Mouse (Mus musculus): ENCODE data around the gene Plppr3. TPM values are rescaled to one million over a fixed set of nuclear protein-coding genes. Genes with fewer than 3 reads are reported as not detected.

The Plppr3 gene
- polyA plus RNA-seq (2015; fragmentation: Nextera tagmentation; extraction: Ambion mirVana): 9.1 and 9.8 TPM in 2 replicates

DNA sequence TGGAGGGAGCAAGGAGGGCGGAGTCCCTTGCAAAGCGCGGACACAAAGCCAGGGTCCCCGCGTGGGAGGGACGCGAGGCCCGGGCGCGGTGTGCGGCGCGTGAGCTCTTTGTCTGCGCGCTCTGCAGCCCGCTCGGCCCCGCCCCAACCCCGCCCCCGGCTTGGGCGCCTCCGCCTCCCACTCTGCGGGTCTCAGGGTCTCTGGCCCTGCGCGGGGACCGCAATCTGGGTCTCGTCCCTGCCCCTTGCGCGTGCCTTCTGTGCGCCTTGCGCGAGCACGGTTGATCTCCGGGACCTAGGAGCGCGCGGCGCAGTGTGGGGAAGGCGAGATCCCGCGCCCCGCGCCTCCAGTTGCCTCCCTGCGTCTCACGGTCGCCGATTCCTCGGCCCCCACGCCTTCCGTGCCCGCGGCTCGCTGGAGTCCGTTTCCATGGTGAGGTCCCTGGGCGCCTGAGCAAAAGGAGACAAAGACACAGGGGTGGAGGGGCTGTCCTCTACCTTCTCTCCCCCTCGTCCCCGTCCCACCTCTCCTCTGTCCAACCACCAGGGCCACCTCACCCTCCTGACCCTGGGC lies at the start of gene Plppr3, which contains the start of gene Prtn3:
Plppr3 (minus strand) TSS at position 345 of the 573 bp plus-strand sequence.
Prtn3 (plus strand) TSS at position 187 of the 573 bp plus-strand sequence.
- Histone ChIP-seq H3K27me3 (ENCODE audit: control insufficient read depth, insufficient read depth, low read length) (no peaks in the 10 kb centered on the region), H3K27ac (ENCODE audit: low read length) (no peak within 1 kb of the TSS), H3K4me3 (ENCODE audit: low read length) (peak within 1 kb of the TSS; percentile 65), H3K9ac (ENCODE audit: low read length) (peak within 1 kb of the TSS; percentile 72), H3K9me3 (replicated peaks; ENCODE audit: control insufficient read depth, low read length) (no peaks in the 10 kb centered on the region), H3K4me1 (ENCODE audit: control insufficient read depth, insufficient read depth, low read length) (peaks cover 3% of the 10 kb centered on the region; the same call in 1 of the 2 replicates), H3K36me3 (ENCODE audit: control insufficient read depth, insufficient read depth) (no peaks in the 10 kb centered on the region), H3K4me2 (ENCODE audit: low read depth, low read length) (peak within 1 kb of the TSS; percentile 99)
- under 1% methylated on average over 55 of the region's 57 CpGs for WGBS
- peak; percentile 64 for ATAC-seq (replicated peaks; ENCODE audit: extremely low read depth, insufficient read depth, low FRiP score)

DNA sequence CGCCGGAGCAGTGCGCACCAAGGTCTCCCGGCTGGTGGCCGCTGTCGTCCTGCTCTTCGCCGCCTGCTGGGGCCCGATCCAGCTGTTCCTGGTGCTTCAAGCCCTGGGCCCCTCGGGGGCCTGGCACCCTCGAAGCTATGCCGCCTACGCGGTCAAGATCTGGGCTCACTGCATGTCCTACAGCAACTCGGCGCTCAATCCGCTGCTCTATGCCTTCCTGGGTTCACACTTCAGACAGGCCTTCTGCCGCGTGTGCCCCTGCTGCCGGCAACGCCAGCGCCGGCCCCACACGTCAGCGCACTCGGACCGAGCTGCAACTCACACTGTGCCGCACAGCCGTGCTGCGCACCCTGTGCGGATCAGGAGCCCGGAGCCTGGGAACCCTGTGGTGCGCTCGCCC lies 47.1 kb upstream of the Plppr3 start:
- WGBS: 2% methylated on average over 34 of the region's 34 CpGs
- Histone ChIP-seq H3K27ac (ENCODE audit: low read length) (no peak overlapping the region), H3K36me3 (ENCODE audit: control insufficient read depth, insufficient read depth) (no peaks in the 10 kb centered on the region), H3K4me2 (ENCODE audit: low read depth, low read length) (peak overlapping the region; percentile 65), H3K4me1 (ENCODE audit: control insufficient read depth, insufficient read depth, low read length) (peaks cover 35% of the 10 kb centered on the region), H3K4me3 (ENCODE audit: low read length) (peak overlapping the region; percentile 42), H3K9ac (ENCODE audit: low read length) (peak overlapping the region; percentile 67), H3K9me3 (replicated peaks; ENCODE audit: control insufficient read depth, low read length) (no peaks in the 10 kb centered on the region), H3K27me3 (ENCODE audit: control insufficient read depth, insufficient read depth, low read length) (peaks cover 57% of the 10 kb centered on the region)
- no peak for ATAC-seq (replicated peaks; ENCODE audit: extremely low read depth, insufficient read depth, low FRiP score)

DNA sequence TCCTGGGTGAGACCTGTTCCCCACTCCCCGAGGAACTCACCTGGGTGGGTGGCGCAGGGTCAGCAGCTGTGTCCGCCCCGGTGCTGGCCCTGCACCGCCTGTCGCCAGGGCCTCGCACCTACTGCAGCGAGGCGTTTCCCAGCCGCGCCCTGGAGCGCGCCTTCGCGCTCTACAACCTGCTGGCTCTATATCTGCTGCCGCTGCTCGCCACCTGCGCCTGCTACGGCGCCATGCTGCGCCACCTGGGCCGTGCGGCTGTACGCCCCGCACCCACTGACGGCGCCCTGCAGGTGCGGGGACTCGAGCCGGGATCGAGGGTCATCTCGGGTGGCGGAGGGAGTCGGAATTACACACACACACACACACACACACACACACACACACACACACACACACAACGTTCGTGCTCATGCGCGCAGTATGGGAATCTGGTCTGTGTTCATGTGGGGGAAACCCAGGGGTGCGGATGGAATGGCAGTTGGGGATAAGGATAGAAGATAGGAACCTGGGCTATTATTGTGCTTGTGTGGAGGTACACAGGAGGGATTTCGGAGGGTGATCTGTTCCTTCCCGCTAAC lies 46.6 kb upstream of the Plppr3 start, which contains the start of gene R3hdm4:
R3hdm4 (minus strand) TSS at position 251 of the 578 bp plus-strand sequence.
- peak within 1 kb of the TSS; percentile 67 for H3K9ac ChIP-seq (ENCODE audit: low read length)
- ATAC-seq (replicated peaks; ENCODE audit: extremely low read depth, insufficient read depth, low FRiP score): no peak
- peaks cover 57% of the 10 kb centered on the region for H3K27me3 ChIP-seq (ENCODE audit: control insufficient read depth, insufficient read depth, low read length)
- peak within 1 kb of the TSS; percentile 42 for H3K4me3 ChIP-seq (ENCODE audit: low read length)
- whole genome bisulfite sequencing: 6% methylated on average over 41 of the region's 41 CpGs
- H3K4me1 ChIP-seq (ENCODE audit: control insufficient read depth, insufficient read depth, low read length): peaks cover 32% of the 10 kb centered on the region
- no peaks in the 10 kb centered on the region for H3K36me3 ChIP-seq (ENCODE audit: control insufficient read depth, insufficient read depth)
- H3K4me2 ChIP-seq (ENCODE audit: low read depth, low read length): peak within 1 kb of the TSS; percentile 65
- no peak within 1 kb of the TSS for H3K27ac ChIP-seq (ENCODE audit: low read length)
- no peaks in the 10 kb centered on the region for H3K9me3 ChIP-seq (replicated peaks; ENCODE audit: control insufficient read depth, low read length)

DNA sequence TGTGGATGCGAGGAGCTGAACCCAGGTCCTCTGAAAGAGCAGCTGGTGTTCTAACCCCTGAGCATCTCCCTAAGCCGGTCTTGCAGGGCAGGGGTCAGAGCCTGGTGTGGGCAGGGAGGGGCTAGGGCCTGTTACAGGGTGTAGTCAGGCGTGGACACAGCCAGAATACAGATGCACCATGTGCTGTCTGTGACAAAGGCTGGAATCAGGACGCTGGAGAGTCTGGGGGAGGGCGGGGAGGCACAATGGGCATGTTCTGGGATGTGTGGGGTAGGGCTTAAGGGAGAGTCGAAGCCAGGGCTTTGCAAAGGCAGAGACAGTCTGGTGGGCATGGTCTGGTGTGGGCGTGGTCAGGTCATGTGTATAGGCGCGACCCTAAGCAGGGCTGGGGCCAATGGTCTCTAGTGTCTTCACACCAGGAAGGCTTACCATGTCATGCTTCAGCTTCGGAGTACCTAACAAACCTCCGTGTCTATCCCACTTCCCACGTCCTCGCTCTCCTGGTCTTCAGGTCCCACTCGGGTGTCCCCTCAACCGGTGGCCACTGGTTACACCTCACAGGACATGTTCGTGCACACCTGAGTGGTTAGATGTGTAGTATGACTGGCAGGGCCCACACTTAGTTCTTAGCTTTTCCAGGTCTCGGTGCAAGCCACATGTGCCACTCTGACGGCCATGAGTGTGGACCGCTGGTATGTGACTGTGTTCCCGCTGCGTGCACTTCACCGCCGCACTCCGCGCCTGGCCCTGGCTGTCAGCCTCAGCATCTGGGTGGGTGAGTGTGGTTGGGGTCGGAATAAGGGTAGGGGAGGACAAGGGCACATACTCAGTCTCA lies 45.8 kb upstream of the Plppr3 start:
- 28% methylated on average over 26 of the region's 26 CpGs for WGBS
- Histone ChIP-seq H3K27me3 (ENCODE audit: control insufficient read depth, insufficient read depth, low read length) (peaks cover 57% of the 10 kb centered on the region), H3K4me3 (ENCODE audit: low read length) (no peak overlapping the region), H3K36me3 (ENCODE audit: control insufficient read depth, insufficient read depth) (no peaks in the 10 kb centered on the region), H3K4me2 (ENCODE audit: low read depth, low read length) (no peak overlapping the region), H3K27ac (ENCODE audit: low read length) (no peak overlapping the region), H3K4me1 (ENCODE audit: control insufficient read depth, insufficient read depth, low read length) (peaks cover 34% of the 10 kb centered on the region), H3K9me3 (replicated peaks; ENCODE audit: control insufficient read depth, low read length) (no peaks in the 10 kb centered on the region), H3K9ac (ENCODE audit: low read length) (no peak overlapping the region)
- ATAC-seq (replicated peaks; ENCODE audit: extremely low read depth, insufficient read depth, low FRiP score): no peak

DNA sequence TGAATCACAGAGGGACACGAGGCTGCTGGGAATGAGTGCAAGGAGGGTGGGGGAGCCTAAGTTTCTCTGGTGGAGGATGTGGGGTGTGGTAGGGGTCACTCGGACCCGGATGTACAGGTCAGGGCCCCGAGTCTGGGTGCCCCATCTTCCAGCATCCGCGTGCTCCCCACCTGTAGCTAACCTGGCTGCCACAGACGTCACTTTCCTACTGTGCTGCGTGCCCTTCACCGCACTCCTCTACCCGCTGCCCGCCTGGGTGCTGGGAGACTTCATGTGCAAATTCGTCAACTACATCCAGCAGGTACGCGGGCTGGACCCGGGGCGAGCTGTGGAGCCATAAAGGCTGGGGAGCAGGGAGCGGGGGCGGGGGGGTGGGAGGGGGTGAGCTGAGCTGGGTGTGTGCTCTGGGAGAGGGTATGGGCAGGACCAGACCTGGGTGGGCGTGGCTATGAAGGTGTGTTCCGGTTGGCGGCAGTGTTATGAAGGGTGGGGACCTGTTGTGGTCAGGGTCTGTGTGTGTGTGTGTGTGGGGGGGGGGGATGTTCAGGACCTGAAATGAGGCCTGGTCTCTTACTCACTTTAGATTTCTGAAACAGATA lies 44.9 kb upstream of the Plppr3 start:
- Histone ChIP-seq H3K27ac (ENCODE audit: low read length) (no peak overlapping the region), H3K4me1 (ENCODE audit: control insufficient read depth, insufficient read depth, low read length) (peaks cover 43% of the 10 kb centered on the region), H3K27me3 (ENCODE audit: control insufficient read depth, insufficient read depth, low read length) (peaks cover 57% of the 10 kb centered on the region), H3K36me3 (ENCODE audit: control insufficient read depth, insufficient read depth) (no peaks in the 10 kb centered on the region), H3K4me3 (ENCODE audit: low read length) (peak overlapping the region; percentile 16; the same call in 1 of the 2 replicates), H3K4me2 (ENCODE audit: low read depth, low read length) (peak overlapping the region; percentile 28; the same call in 1 of the 2 replicates), H3K9me3 (replicated peaks; ENCODE audit: control insufficient read depth, low read length) (no peaks in the 10 kb centered on the region), H3K9ac (ENCODE audit: low read length) (no peak overlapping the region)
- 5% methylated on average over 21 of the region's 21 CpGs for WGBS
- ATAC-seq (replicated peaks; ENCODE audit: extremely low read depth, insufficient read depth, low FRiP score): no peak

DNA sequence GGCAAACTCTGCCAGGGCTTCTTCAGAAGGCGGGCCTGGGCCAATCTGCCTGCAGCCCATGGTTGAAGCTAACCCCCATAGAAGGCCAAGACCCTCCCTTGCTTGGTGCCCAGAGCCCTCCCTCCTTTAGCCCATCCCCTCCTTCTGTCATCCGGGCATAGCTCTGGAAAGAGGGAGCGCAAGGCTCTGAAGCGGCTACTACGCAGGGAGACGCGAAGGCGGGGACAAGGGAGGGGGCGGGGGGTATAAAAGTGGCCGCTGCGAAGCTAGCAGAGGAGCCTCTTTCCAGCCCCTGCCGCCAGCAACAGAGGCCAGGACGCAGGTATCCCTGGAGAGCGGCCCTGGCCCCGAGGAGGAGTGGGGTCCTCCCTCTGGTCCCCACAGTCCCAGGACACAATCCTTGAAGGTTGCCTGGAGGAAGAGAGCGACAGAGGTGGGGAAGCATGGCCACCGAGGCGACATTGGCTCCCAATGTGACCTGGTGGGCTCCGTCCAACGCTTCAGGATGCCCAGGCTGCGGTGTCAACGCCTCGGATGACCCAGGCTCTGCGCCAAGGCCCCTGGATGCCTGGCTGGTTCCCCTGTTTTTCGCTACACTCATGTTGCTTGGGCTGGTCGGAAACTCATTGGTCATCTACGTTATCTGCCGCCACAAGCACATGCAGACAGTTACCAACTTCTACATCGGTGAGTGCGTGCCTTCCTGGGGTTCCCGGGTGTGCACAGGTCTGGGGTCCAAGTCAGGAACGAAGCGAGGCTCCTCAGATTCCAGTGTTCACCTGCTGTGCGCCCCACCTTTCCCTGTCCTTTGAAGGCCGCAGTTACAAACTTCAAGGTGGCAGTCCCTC lies 44.0 kb upstream of the Plppr3 start:
- Histone ChIP-seq H3K4me2 (ENCODE audit: low read depth, low read length) (peak overlapping the region; percentile 50), H3K27ac (ENCODE audit: low read length) (no peak overlapping the region), H3K9me3 (replicated peaks; ENCODE audit: control insufficient read depth, low read length) (no peaks in the 10 kb centered on the region), H3K4me3 (ENCODE audit: low read length) (peak overlapping the region; percentile 26), H3K27me3 (ENCODE audit: control insufficient read depth, insufficient read depth, low read length) (peaks cover 57% of the 10 kb centered on the region), H3K4me1 (ENCODE audit: control insufficient read depth, insufficient read depth, low read length) (peaks cover 52% of the 10 kb centered on the region), H3K36me3 (ENCODE audit: control insufficient read depth, insufficient read depth) (no peaks in the 10 kb centered on the region), H3K9ac (ENCODE audit: low read length) (peak overlapping the region; percentile 14)
- WGBS: 8% methylated on average over 34 of the region's 35 CpGs
- ATAC-seq (replicated peaks; ENCODE audit: extremely low read depth, insufficient read depth, low FRiP score): no peak

DNA sequence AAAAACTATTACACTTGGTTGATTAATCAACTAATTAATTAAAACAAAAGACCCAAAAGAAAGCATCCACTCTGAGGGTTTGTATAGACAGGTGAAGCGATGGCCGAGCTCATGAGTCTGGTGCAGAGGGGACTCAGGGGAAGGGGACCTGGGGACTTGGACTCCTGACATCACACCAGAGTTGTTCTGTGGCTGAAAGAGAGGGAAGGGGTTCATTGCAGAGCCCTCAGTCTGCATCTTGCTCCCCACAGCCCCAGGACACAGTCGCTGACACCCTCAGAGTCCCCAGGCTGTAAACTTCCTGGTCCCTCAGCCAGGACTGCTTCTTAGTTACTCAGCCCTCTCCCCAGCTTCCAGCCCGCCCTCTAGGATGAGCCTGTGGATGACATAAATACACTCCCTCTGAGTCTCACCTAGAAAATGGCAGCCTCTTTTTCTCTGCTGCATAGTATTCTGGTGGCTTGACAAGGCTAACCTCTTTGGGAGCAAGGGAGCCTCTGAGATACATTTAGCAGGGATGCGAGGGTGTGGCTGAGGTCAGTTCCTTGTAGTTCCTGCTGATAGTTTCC lies 43.2 kb upstream of the Plppr3 start:
- H3K36me3 ChIP-seq (ENCODE audit: control insufficient read depth, insufficient read depth): no peaks in the 10 kb centered on the region
- peaks cover 52% of the 10 kb centered on the region for H3K27me3 ChIP-seq (ENCODE audit: control insufficient read depth, insufficient read depth, low read length)
- 69% methylated on average over 5 of the region's 5 CpGs for WGBS
- peak overlapping the region; percentile 95 for H3K4me2 ChIP-seq (ENCODE audit: low read depth, low read length)
- no peak for ATAC-seq (replicated peaks; ENCODE audit: extremely low read depth, insufficient read depth, low FRiP score)
- H3K9ac ChIP-seq (ENCODE audit: low read length): no peak overlapping the region; the same call in 1 of the 2 replicates
- H3K4me1 ChIP-seq (ENCODE audit: control insufficient read depth, insufficient read depth, low read length): peaks cover 52% of the 10 kb centered on the region
- no peaks in the 10 kb centered on the region for H3K9me3 ChIP-seq (replicated peaks; ENCODE audit: control insufficient read depth, low read length)
- peak overlapping the region; percentile 92 for H3K4me3 ChIP-seq (ENCODE audit: low read length)
- no peak overlapping the region for H3K27ac ChIP-seq (ENCODE audit: low read length)

Data from heart, embryonic 16.5 days (tissue).